Mouse (Mus musculus) right cerebral cortex, adult 2 months (tissue): ENCODE measurements around the gene Mdk.

Experiments used
- DNase-seq, 2 experiments: peaks; one replicate each; pipeline ENCODE4 v3.0.0; 2021 to 2022; ENCODE audit warnings: low spot score in 2 of 2

Mdk gene

DNA sequence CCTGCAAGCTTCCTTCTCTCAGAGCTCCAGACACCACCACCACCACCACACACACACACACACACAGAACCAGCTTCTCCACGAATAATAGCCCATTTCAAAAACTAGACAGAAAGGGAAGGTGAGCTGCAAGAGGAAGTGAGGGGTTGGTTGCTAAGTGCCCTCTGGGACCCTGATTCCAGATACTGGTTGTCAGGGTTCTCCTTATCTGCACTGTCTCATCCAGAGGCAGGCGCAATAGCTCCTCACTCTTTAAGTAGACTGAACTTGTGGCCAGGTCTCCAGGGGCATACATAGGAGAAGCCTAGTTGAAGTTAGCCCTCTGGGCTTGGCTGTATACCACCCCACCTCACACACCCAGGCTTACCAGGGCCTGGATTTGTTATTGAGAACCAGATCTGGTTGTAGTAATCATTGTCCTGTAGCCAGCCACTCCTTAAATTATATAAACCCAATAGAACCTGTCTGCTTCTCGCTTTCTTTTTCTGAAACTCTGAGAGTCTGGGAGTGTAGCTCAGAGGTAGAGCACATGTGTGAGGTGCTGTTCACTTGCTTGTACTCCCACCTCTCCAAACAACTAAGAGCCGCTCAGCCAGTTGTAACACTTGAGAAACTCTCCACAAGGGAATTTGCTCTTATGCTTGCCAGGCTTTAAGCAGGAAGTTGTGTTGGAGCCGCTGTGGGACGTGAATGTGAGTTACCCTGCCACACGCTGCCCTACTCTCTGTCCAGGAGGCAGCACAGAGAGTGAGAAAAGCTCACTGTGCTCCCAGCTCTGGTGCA lies 18.6 kb downstream of the Mdk start:
- no peak for DNase-seq

DNA sequence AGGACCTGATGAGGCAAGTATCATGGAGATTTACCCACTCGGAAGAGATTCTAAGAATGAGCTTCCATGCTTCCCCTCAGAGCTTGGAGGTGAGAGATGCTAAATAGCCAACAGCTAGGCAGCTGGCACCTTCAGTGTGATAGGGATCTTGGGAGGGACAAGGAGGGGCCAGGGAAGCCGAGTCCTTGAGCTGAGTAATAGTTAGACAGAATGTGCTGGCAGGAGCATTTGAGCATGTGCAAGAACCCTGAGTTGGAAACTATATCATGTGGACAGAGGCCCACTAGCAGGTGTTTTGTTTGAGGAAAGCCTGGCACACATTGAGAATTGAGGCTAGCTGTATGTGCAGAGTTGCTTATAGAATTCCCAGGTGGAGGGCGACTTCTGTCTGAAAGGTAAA lies 19.5 kb downstream of the Mdk start:
- no peak for DNase-seq

DNA sequence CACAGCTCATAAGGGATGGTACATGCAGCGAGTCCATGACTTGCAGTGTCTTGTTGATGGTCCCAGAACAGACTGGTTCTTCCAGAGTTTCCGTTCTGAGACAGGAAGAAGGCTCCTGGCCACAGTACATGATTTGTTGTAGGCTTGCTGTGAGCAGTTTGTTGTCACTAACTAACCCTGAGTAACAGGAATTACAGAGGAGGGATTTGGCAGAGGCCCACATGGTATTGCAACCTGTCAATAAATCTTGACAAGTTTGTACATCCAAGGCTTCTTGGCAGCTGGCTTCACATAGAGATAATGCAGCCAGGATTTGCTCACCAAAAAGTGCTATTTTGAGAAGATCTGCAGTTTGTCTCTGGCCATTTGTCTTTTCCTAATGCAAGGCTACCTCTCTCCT lies 26.0 kb downstream of the Mdk start:
- no peak for DNase-seq

DNA sequence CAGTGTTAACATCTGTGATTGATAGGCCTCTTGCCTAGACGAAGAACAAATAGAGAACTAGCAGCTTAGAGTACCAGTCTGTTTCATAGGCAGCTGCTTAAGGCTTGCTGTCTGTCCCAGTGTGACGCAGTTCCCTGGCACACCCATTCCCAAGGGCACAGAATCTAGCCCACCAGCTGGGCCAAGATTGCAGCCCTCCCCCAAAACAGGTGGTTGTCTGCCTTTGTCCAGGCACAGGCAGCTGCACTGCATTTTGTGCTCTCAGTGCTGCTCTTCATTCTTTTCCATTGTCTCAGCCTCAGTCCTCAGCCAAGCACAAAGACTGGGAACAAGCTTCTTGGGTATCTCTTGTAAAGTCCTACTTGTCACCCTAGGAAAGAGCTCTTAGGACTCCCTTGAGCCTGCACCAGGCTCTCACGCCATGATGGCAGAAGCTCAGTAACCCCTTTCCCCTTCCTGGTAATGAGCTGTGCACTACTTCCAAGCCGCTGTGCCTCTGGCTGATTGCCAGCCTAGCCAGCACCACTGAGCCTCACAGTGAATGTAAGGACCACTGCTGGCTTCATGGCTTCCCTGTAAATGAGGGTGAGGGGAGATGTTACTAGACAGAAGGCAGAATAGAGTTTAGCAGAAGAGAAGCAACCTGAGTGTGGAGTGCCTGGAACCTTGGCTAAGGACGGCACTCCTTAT lies 27.3 kb downstream of the Mdk start:
- peak in 1 of 2 experiments; percentile 32 for DNase-seq

DNA sequence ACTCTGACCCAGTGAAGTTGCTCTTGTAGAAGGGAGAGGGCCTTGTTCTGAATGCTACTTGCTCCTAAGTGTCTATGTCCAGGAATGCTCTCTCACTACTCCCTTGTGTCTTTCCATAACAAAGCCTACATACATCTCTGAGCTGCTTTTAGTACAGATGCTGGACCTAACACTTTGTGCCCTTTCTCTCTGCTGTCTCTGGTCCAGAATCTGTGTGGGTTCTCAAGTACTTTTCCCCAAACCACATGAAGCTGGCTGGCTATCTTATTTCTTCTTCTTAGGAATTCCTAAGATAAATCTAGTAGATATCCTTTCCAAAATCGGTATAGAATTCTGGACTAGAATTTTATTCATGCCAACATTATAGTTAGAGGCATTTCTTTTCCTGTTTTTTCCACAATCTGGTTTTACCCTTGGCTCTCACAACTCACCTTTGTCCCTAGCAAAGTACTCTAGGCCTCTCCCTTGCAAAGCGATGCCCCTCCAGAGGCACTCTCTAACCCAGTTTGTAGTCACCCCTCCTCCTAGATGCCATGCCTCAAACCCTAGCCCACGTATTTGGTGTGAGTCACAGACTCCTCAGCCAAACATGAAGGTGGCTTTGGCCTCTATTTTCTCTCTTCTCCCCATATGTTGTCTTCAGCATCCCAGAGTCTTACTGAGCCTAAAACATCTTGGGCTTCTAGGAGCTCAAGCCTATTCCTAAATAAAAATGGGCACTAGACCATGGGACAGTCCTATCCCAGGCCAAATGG lies 28.7 kb downstream of the Mdk start:
- peak in 1 of 2 experiments; percentile 41 for DNase-seq

DNA sequence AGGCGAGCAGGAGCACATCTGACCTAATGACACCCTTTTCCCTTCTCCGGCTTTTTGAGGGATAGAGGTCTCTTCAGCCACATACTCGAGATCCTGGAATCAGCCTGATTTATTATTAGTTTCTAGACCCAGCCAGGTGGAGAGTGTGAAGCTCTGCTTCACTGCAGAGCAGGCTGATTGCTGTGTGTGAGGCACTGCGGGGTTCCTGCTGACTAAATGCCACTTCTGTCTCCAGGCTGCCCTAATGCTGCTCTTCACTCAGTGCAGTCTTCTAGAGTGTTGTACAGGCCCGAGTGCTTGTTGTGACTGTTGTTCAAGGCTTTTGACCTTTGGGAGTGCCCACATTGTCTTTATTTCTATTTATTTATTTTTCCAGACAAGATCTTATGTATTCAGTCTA lies 29.8 kb downstream of the Mdk start:
- DNase-seq: no peak

DNA sequence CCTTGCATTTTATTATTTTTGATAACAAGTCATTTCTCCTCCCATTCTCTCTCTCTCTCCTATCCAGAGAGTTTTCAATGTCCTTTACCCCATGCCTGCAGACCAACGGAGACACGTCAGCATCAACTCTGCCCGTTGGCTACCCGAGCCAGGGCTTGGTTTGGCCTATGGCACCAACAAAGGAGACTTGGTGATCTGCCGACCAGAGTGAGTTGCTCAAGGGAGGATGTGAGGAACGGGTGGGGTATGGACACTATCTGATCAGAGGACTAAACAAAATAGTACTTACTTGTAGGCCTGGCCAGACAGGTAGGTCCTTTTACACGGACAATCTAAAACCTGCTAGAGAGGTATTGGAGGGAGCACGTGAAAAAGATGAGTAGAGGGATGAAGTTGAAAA lies 31.7 kb downstream of the Mdk start:
- no peak for DNase-seq

DNA sequence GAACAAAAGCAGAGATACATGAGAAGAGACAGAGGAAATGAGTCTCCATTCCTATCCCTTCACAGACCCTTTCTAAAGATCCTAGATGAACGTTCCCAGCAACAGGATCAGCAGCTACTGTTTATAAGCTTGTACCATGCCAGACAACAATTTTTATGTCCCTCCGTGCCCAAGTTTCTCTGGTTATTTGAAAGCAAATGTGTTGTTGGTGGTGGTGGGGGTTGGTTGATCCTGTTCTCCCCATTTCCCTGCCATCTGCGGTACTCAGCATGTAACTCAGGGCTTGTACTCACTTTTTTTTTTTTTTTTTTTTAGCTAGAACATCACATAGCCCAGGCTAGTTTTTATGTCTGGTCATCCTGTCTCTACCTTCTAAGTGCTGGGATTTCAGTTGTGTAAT lies 33.0 kb downstream of the Mdk start:
- DNase-seq: no peak

DNA sequence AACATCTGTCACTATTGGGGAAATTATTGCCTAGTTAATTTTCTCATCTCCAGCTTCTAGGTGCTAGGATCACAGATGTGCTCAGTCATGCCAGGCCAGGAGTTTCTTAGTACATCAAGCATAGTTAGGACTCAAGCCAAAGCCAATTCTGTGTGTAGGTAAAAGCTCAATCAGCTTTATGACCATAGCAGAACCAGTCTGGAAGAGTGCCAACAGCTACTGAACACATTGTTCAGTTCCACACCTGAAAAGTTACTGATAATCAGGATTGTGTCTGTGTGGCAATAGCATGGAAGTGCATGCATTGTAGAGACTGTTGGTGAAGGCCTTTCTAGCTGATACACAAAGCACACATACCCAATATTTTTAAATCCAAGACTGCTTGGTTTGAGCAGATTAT lies 34.1 kb downstream of the Mdk start:
- no peak for DNase-seq

DNA sequence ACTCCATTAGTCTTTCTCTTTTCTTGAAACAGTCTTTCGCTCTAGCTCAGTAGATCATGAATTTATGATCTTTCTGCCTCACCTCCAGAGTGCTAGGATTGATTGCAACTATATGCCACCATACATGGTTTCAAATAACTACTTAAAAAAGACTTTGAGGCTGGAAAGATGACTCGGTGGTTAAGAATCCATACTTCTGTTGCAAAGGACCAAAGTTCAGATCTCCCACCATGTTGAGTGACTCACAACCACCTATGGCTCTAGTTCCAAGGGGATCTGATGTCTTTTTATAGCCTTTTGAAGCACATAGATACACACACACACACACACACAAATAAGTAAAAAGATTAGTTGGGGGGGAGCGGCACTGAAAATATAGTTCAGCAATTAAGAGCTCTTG lies 36.7 kb downstream of the Mdk start:
- DNase-seq: no peak

DNA sequence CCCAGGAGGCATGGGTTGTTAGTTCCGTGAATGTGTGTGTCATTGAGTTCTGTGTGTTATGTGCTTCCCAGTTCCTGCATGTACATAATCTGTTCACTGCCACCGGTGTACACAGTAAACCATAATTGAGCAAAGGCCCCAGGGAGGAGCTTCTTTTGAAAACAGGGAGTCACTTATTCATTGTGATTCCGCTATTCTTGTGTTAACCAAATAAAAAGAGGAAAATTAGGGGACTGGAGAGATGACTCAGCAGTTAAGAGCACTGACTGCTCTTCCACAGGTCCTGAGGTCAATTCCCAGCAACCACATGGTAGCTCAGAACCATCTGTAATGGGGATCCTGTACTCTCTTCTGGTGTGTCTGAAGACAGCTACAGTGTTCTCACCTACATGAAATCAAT lies 37.4 kb downstream of the Mdk start:
- no peak for DNase-seq

DNA sequence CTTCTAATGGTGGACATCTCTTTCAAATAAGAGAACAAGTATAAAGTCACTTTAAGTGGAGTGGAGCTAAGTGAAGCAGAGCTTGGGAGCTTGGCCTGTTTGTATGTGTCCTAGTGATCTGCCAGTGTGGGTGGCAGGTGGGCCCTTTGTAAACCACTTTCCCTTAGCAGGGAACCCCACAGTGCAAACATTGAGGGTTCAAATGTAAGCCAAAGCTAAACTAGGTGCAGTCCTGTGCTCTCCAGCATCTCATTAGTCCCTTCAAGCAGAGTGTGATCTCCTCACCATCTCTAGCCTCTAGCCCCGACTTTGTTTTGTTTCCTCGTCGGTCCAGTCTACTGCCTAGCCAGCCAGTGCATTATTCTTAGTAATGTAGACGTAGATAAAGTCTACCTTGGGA lies 47.5 kb downstream of the Mdk start:
- no peak for DNase-seq

DNA sequence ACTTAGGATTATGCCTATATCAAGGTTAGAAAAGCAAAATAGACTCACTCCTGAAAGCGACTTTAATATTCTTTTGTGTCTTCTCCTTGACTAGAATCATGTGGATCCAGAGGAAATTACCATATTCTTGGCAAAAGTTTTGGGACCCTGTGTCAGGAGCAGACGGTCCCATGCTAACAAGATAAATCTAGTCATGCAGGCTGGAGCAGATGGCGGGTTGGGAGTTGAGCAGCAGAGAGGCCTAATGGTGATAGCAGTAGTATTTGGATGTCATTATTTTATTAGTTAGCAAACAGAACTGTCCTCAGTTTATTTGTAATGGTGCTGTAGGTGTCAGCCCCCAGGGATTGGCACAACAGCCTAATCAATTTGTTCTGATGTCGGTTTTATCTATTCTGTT lies 48.1 kb downstream of the Mdk start:
- no peak for DNase-seq
